Mouse (Mus musculus) liver, postnatal 0 days (tissue): ENCODE data around the gene Kcnn1.

Experiments
- CTCF ChIP-seq: sonication (generic); IDR thresholded peaks from 2 replicates; pipeline ENCODE4 v1.5.1; 2016; ENCODE audit warnings: antibody characterized with exemption, low read depth
- EP300 ChIP-seq: IDR thresholded peaks from 2 replicates; pipeline ENCODE4 v1.6.1; 2016; ENCODE audit warnings: antibody characterized with exemption, low read depth, mild to moderate bottlenecking

GRCm38 (mm10) chr8:70833018-70833482, 30.0 kb downstream of the Kcnn1 start:
- TF ChIP-seq EP300 (no peak), CTCF (no peak)
